Mouse (Mus musculus) hindbrain, embryonic 11.5 days (tissue): Measurements from ENCODE around the gene Alpk3. TPM values are rescaled to one million over a fixed set of nuclear protein-coding genes. Genes with fewer than 3 reads are reported as not detected.

Experiments used
- ATAC-seq: fragments of 200-750 bp; cut with Nextera tagmentation; 2 replicates; pipeline ENCODE4 v1.8.0; 2017; ENCODE audit warnings: mild to moderate bottlenecking, moderate TSS enrichment, moderate library complexity; ENCODE audit not compliant: low FRiP score
- DNase-seq: peaks from one replicate; pipeline ENCODE4 v3.0.0-alpha.2; 2015; ENCODE audit warnings: low spot score
- H3K27ac ChIP-seq: fragments of 300-500 bp; sonication (generic); 2 replicates; pipeline ENCODE4 v1.5.1; 2014; ENCODE audit warnings: mild to moderate bottlenecking, low read depth, low read length
- H3K27me3 ChIP-seq: fragments of 300-500 bp; sonication (generic); 2 replicates; pipeline ENCODE4 v1.6.1; 2014; ENCODE audit warnings: mild to moderate bottlenecking, low read length, moderate library complexity, mixed read lengths; ENCODE audit not compliant: control insufficient read depth, insufficient read depth
- H3K36me3 ChIP-seq: fragments of 300-500 bp; sonication (generic); 2 replicates; pipeline ENCODE4 v1.6.1; 2014; ENCODE audit warnings: mild to moderate bottlenecking, low read length, moderate library complexity, mixed read lengths; ENCODE audit not compliant: control insufficient read depth, insufficient read depth
- H3K4me1 ChIP-seq: fragments of 300-500 bp; sonication (generic); replicated peaks from 2 replicates; pipeline ENCODE4 v1.6.1; 2014; ENCODE audit warnings: low read length, mixed read lengths; ENCODE audit not compliant: control insufficient read depth, insufficient read depth
- H3K4me2 ChIP-seq: fragments of 300-500 bp; sonication (generic); replicated peaks from 2 replicates; pipeline ENCODE4 v1.6.1; 2014; ENCODE audit warnings: mild to moderate bottlenecking, low read depth, low read length
- H3K4me3 ChIP-seq: fragments of 300-500 bp; sonication (generic); 2 replicates; pipeline ENCODE4 v1.5.1; 2014; ENCODE audit warnings: low read depth, low read length
- H3K9ac ChIP-seq: fragments of 300-500 bp; sonication (generic); 2 replicates; pipeline ENCODE4 v1.6.1; 2014; ENCODE audit warnings: low read depth, low read length
- H3K9me3 ChIP-seq: fragments of 300-500 bp; sonication (generic); 2 replicates; pipeline ENCODE4 v1.6.1; 2016; ENCODE audit warnings: low read length; ENCODE audit not compliant: control insufficient read depth
- WGBS: fragments of 180-500 bp; shearing (Covaris S2); extraction: QIAGEN DNeasy Blood & Tissue Kit; methylation state at CpG from one replicate; pipeline ENCODE4 v1.1.7; 2014; 5-methylcytosine and 5-hydroxymethylcytosine counted together
- polyA plus RNA-seq: library from polyadenylated mRNA; unstranded; fragments of >200 nt; fragmentation: Nextera tagmentation; extraction: Ambion mirVana; gene quantifications from 2 replicates; pipeline ENCODE4 v1.2.1, GENCODE M21; 2014

Gene Alpk3
- polyA plus RNA-seq: 0.13 and 0.14 TPM in 2 replicates

DNA sequence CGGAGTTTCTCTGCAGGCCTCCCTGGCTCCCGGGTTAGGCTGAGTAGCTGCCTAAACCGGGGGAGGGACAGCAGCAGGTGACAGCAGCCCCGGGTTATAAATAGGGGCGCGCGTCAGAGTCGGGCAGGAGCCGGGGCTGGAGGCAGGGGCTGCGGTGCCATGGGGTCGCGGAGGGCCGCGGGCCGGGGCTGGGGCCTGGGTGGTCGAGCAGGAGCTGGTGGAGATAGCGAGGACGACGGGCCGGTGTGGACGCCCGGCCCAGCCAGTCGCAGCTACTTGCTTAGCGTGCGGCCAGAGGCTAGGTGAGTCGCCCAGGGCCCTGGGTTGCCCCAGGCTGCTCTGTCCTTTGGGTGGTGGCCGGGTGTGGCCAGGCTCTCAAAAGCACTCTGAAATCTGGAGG is at the start of gene Alpk3:
Gene Alpk3 (plus strand): TSS at position 130 of the 400 bp plus-strand sequence.
- H3K4me2 ChIP-seq: no peak within 1 kb of the TSS
- no peaks in the 10 kb centered on the region for H3K36me3 ChIP-seq
- H3K9ac ChIP-seq: no peak within 1 kb of the TSS
- H3K9me3 ChIP-seq: no peaks in the 10 kb centered on the region
- DNase-seq (no peak), ATAC-seq (no peak)
- WGBS: 31% methylated on average over 19 of the region's 27 CpGs
- no peaks in the 10 kb centered on the region for H3K27me3 ChIP-seq
- no peaks in the 10 kb centered on the region for H3K4me1 ChIP-seq
- H3K27ac ChIP-seq: no peak within 1 kb of the TSS
- no peak within 1 kb of the TSS for H3K4me3 ChIP-seq

DNA sequence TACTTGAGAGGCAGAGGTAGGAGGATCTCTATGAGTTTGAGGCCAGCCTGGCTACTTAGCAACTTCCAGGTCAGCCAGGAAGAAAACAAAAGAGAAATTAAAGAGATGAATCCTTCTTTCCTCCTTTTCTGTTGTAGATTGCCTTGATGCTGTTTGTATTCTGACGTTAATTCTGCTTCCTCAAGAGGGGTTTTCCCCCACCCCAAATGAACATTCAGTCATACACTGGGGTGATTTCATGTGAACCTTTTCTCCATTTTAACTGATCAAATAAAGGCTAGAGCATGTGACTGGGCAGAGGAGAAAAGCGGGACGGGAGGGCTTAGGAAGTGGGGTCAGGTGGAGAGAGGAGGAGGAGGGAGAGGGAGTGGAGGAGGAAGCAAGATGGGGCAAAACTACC is 49.1 kb upstream of the Alpk3 start:
- H3K4me1 ChIP-seq: no peaks in the 10 kb centered on the region
- ATAC-seq (no peak), DNase-seq (no peak)
- H3K9me3 ChIP-seq: no peaks in the 10 kb centered on the region
- H3K4me2 ChIP-seq: no peak overlapping the region
- H3K9ac ChIP-seq: no peak overlapping the region
- 81% methylated on average over 3 of the region's 3 CpGs for WGBS
- no peak overlapping the region for H3K27ac ChIP-seq
- H3K36me3 ChIP-seq: no peaks in the 10 kb centered on the region
- H3K27me3 ChIP-seq: no peaks in the 10 kb centered on the region
- no peak overlapping the region for H3K4me3 ChIP-seq

DNA sequence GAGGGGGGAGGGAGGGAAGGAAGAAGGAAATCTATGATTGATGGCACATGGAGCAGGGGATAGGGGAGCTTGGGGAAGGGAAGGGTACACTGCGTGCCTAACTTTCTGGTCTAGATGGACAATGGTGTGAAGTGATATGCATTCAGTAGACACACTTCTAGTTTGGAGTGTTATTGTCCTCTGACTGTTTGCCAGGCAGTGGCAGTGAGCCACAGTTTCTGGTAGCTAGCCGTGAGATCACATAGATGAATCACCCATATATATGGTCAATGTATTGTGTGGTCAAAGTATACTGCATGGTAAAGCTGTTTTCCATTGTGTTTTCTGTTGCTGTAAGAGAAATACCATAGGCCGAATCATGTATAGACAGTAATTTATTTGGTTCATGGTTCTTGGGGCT is 45.8 kb upstream of the Alpk3 start:
- H3K9me3 ChIP-seq: no peaks in the 10 kb centered on the region
- H3K27me3 ChIP-seq: no peaks in the 10 kb centered on the region
- ATAC-seq (no peak), DNase-seq (no peak)
- no peaks in the 10 kb centered on the region for H3K4me1 ChIP-seq
- H3K4me3 ChIP-seq: no peak overlapping the region
- H3K9ac ChIP-seq: no peak overlapping the region
- no peak overlapping the region for H3K27ac ChIP-seq
- no peak overlapping the region for H3K4me2 ChIP-seq
- 94% methylated on average over 3 of the region's 3 CpGs for WGBS
- H3K36me3 ChIP-seq: no peaks in the 10 kb centered on the region

DNA sequence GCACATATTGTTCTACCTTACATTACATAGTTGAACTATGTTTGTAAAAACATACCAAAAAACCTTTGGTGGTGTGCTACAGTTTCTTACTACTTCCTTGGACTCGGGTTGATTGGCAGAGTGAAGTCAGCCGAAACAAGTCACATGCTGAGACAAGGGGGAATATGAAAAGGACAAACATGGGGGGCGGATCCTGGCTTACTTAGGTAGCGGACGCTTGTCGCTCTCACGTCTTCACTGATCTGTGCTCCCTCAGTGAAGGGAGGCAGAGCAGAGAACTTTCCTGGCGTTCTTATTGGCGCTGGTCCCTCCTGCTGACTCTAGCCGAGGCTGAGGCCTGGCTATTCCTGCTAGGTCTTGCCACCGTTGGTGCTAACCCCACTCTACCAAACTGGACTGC is 37.1 kb upstream of the Alpk3 start:
- 0 out of 2 replicates have a peak, but pooled peaks cover 5% of the 10 kb centered on the region for H3K36me3 ChIP-seq
- ATAC-seq: no peak
- 58% methylated on average over 11 of the region's 11 CpGs for WGBS

DNA sequence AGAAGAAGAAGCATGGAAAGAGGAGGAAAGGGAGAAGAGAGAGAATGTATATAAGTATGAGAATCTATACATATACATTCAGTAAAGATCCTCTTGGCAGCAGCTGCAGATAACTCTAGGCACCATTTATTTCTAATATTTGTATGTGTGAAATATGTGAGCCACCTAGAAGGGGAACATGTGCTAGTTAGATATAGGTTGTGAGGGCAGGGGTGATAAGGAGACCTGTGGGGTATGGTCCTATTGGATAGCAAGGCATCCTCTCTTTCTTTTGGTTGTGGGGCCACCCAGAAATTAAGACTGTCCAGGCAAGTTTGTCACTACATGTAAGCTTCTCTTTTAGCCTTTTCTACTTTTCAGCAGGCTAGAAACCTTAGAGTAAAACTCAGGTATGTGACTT is 34.7 kb upstream of the Alpk3 start:
- H3K27ac ChIP-seq: no peak overlapping the region
- H3K9me3 ChIP-seq: no peaks in the 10 kb centered on the region
- H3K4me1 ChIP-seq: no peaks in the 10 kb centered on the region
- 0 out of 2 replicates have a peak, but pooled peaks cover 7% of the 10 kb centered on the region for H3K36me3 ChIP-seq
- no peak overlapping the region for H3K4me2 ChIP-seq
- DNase-seq (no peak), ATAC-seq (no peak)
- H3K27me3 ChIP-seq: no peaks in the 10 kb centered on the region
- H3K9ac ChIP-seq: no peak overlapping the region
- no peak overlapping the region for H3K4me3 ChIP-seq

More for the DNA sequence above, 37.1 kb upstream of the Alpk3 start:
- H3K9me3 ChIP-seq: no peaks in the 10 kb centered on the region
- DNase-seq: no peak
- no peak overlapping the region for H3K4me3 ChIP-seq
- no peaks in the 10 kb centered on the region for H3K4me1 ChIP-seq
- no peak overlapping the region for H3K9ac ChIP-seq
- H3K27me3 ChIP-seq: no peaks in the 10 kb centered on the region
- H3K4me2 ChIP-seq: no peak overlapping the region
- no peak overlapping the region for H3K27ac ChIP-seq

DNA sequence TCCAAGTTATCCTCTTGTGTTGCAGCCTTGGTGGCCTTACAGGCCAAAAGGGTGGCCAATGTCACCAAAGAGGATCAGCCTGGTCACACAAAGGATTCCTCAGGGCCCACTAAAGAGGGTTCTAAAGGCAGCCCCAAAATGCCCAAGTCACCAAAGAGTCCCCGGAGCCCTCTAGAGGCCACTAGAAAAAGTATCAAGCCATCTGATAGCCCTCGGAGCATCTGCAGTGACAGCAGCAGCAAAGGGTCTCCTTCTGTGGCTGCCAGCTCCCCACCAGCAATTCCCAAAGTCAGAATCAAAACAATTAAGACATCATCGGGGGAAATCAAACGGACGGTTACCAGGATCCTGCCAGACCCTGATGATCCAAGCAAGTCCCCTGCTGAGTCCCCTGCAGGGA is 33.3 kb upstream of the Alpk3 start:
- no peak overlapping the region for H3K27ac ChIP-seq
- 63% methylated on average over 5 of the region's 5 CpGs for WGBS
- ATAC-seq: no peak
- no peaks in the 10 kb centered on the region for H3K4me1 ChIP-seq
- no peak overlapping the region for H3K9ac ChIP-seq
- no peak overlapping the region for H3K4me3 ChIP-seq
- H3K36me3 ChIP-seq: peaks cover 7% of the 10 kb centered on the region; the same call in 1 of the 2 replicates
- H3K4me2 ChIP-seq: no peak overlapping the region
- H3K27me3 ChIP-seq: no peaks in the 10 kb centered on the region
- H3K9me3 ChIP-seq: no peaks in the 10 kb centered on the region
- peak; percentile 13 for DNase-seq

DNA sequence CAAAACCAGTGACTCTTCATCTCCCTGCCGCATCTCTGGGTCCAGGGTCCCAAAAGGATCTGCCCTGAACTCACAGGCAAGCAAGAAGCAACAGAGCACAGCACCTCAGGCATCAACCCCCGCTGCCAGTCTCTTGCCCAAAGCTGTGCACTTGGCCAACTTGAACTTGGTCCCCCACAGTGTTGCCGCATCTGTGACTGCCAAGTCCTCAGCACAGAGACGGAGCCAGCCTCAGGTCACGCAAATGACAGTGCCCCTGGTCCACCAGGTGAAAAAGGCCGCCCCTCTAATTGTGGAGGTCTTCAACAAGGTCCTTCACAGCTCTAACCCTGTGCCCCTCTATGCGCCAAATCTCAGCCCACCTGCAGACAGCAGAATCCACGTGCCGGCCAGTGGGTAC is 32.7 kb upstream of the Alpk3 start:
- Histone ChIP-seq H3K4me3 (no peak overlapping the region), H3K9ac (no peak overlapping the region), H3K9me3 (no peaks in the 10 kb centered on the region), H3K4me2 (no peak overlapping the region), H3K36me3 (peaks cover 10% of the 10 kb centered on the region; the same call in 1 of the 2 replicates), H3K27me3 (no peaks in the 10 kb centered on the region), H3K4me1 (no peaks in the 10 kb centered on the region), H3K27ac (no peak overlapping the region)
- DNase-seq (no peak), ATAC-seq (no peak)
- 96% methylated on average over 9 of the region's 9 CpGs for WGBS

DNA sequence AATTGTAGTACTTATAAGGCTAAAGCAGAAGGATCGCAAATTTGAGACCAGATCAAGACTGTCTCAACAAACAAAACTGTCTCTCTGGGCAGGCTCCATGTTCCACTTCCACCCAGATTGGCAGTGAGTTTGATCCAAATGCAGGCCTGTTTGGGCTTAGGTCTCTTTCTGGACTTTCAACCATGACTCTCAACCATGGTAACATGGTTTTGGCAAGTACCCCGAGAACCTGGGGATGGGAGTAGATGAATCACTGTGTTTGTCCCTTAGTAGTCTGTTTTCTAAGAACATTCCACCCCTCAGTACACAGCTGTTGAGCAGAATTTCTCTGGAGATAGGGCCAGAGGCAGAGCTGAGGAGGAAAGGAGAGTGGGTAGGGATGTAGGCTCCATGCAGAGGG is 31.6 kb upstream of the Alpk3 start:
- no peak overlapping the region for H3K27ac ChIP-seq
- 91% methylated on average over 2 of the region's 2 CpGs for WGBS
- H3K9me3 ChIP-seq: no peaks in the 10 kb centered on the region
- no peak overlapping the region for H3K9ac ChIP-seq
- H3K36me3 ChIP-seq: peaks cover 10% of the 10 kb centered on the region; the same call in 1 of the 2 replicates
- H3K27me3 ChIP-seq: no peaks in the 10 kb centered on the region
- H3K4me2 ChIP-seq: no peak overlapping the region
- H3K4me1 ChIP-seq: no peaks in the 10 kb centered on the region
- ATAC-seq (no peak), DNase-seq (no peak)
- no peak overlapping the region for H3K4me3 ChIP-seq

DNA sequence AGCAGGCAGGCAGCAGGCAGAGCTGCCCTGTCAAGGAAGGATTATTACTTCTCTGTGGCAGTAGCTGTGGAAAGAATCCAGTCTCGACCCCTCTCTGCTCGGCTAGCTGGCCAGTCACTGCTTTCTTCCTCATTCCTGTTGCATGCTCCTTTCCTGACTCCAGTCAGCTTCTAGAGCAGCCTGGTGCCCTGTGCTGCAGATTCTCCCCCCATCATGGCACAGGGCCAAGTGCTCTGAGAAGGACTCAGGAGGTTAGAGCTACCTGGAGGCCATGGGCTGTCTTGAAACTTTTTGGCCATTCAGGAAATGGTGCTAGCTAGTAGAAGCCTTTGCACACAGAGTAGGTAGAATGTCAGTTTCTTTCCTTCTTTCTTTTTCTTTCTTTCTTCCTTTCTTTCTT is 17.7 kb upstream of the Alpk3 start:
- H3K36me3 ChIP-seq: peaks cover 14% of the 10 kb centered on the region; the same call in 1 of the 2 replicates
- ATAC-seq (no peak), DNase-seq (no peak)
- H3K4me2 ChIP-seq: no peak overlapping the region
- no peak overlapping the region for H3K9ac ChIP-seq
- WGBS: 92% methylated on average over 2 of the region's 2 CpGs
- no peaks in the 10 kb centered on the region for H3K4me1 ChIP-seq
- H3K27ac ChIP-seq: no peak overlapping the region
- H3K9me3 ChIP-seq: no peaks in the 10 kb centered on the region
- no peak overlapping the region for H3K4me3 ChIP-seq
- no peaks in the 10 kb centered on the region for H3K27me3 ChIP-seq
